Mouse (Mus musculus): ENCODE results near the gene Hsd17b14.

Gene Hsd17b14

GRCm38 (mm10) chr7:45598960-45599879 is 44.5 kb downstream of the Hsd17b14 start:
- no peak for DNase-seq (ENCODE audit: low spot score in 2 of 2)

- DNase-seq (ENCODE audit: low spot score in 2 of 2), result no peak
Measured at GRCm38 (mm10) chr7:45605704-45606289, 51.1 kb downstream of the Hsd17b14 start.

- DNase-seq (ENCODE audit: low spot score in 2 of 2), result no peak
Measured at GRCm38 (mm10) chr7:45609511-45609910, 54.8 kb downstream of the Hsd17b14 start.

GRCm38 (mm10) chr7:45616277-45616676 is 61.6 kb downstream of the Hsd17b14 start:
- DNase-seq (ENCODE audit: low spot score in 2 of 2), result no peak

GRCm38 (mm10) chr7:45617042-45617695 is 62.5 kb downstream of the Hsd17b14 start, which contains the start of gene Fut1:
Gene Fut1, plus strand, starts transcription at chr7:45617289.
- DNase-seq (ENCODE audit: low spot score in 2 of 2), result no peak

All from cerebellum, postnatal 4 days (tissue).